Mouse (Mus musculus) naive thymus-derived CD4-positive, alpha-beta T cell, adult 2 months (primary cell): ENCODE results near the gene Npc2.

Source experiments
- DNase-seq: peaks from one replicate; pipeline ENCODE4 v3.0.0-alpha.2; 2011; ENCODE audit warnings: low read depth

Gene Npc2

DNA sequence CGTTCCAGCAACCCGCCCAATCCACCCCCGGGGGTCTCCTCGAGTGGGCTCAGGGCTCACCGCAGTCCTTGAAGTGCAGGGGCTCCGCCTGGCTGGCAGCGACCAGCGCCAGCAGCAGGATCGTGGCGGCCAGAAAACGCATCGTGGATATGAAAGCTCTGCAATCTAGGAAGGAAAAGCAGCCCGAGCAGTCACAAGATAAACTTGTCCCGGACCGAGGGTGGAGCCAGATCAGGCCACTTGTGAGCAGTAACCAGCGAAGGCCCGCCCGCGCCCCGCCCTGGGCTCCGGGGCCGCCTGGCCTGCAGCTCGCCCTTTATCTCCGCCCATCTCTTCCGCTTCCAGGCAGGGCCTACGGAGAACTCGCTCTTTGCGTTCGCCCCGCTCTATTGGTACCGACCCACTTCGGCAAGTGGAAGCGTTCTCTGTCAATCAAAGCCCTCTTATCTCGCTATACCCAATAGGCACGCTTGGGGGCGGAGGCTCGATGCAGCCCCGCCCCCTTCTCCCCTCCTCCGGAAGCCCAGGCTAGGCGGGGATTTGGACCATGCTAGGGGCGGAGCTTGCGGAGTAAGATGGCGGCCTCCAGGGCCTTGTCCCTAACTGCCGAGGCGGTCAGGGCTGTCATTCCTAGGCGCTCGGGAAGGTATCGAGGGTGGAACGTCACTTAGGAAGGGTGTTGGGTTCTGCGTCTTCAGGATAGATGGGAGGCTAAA lies at the start of gene Npc2, which contains the start of gene Isca2:
TSS of gene Npc2 (minus strand) at position 427 of the 716 bp plus-strand sequence.
TSS of gene Isca2 (plus strand) at position 526 of the 716 bp plus-strand sequence.
- peak; percentile 99 for DNase-seq

GRCm38 (mm10) chr12:84819236-84820168 lies 46.5 kb upstream of the Npc2 start:
- DNase-seq, result no peak

DNA sequence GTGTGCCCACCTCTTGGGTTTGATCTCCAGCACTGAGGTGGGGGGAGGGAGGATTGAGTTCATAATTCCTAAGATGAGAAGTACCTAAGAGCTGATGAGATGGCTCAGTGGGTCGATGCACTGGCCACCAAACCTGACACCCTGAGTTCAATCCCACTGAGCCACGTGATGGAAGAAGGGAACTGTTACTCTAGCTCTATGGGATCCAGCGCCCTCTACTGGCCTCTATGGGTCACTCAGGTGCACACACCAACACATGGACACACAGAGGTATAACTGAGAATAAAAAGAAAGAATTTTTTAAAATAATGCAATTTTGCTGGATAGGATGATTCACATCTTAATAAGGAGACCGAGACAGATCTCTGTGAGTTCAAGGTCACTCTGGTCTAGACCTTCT lies 45.5 kb upstream of the Npc2 start:
- DNase-seq, result no peak

DNA sequence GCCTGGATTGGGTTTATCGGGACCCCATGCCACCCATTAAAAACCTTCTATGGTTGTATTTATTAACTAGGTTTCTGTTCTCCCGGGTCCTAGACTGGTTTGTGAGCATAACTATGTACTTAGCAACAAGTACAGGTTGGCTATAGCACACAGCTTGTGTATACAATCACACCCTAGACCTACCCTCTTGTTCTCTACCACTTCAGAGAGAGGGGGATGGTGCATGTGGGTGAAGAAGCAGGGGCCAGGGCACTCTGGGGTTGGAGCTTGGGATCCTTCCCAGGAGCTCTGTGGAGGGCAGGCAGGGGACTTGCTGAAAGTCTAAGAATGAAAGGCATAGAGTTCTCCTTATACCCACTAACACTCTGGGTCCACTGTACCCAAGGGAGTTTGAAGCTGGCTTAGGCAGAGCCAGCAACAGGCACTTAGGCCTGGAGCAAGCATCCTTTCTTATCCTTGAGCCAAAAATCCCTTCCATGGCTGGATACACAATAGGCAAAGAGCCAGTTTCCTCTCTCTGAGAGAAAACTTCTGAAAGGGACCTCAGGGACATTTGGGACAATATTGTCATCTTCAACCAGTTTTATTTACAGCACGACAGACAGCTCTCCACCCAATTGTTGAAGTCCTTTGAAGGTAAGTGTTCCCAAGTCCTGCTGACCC lies 41.8 kb upstream of the Npc2 start:
- no peak for DNase-seq

DNA sequence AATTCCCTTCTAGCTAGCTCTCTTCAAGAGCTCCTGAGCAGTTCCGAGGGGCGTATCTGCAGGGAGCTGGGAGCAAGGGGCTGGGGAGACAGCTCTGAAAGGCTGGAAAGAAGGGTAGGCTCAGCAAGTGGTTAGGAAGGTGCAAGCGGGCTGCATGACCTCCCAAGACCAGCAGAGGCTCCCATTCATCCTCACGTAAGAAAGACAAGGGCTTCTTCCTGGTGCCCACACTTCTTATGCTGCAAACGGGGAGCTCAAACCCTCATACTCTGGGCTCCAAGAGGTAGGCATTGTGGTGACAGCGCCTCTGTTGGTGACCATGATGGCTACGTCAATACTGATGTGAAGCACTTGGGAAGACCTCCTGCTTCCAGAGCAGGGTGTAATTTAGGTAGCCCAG lies 40.8 kb upstream of the Npc2 start:
- DNase-seq, result no peak

GRCm38 (mm10) chr12:84812004-84812403 lies 39.1 kb upstream of the Npc2 start:
- DNase-seq, result no peak

DNA sequence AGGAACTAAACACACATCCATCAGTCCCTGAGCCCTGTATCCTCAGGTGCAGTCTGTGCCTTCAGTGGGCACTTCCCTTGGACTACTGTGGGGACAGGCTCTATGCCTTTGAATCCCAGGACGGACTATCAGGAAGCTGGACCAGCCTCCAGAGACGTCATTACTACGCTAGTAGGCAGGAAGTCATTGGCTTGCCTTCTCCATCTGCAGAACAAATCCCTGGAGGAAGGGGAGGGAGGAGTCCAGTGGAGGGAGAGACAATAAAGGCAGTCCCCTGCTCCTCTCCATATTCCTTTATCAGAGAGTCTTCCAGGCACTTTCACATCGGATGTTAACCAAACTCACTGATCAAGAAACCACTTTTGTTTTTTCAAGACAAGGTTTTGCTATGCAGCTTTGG lies 38.6 kb upstream of the Npc2 start:
- no peak for DNase-seq

DNA sequence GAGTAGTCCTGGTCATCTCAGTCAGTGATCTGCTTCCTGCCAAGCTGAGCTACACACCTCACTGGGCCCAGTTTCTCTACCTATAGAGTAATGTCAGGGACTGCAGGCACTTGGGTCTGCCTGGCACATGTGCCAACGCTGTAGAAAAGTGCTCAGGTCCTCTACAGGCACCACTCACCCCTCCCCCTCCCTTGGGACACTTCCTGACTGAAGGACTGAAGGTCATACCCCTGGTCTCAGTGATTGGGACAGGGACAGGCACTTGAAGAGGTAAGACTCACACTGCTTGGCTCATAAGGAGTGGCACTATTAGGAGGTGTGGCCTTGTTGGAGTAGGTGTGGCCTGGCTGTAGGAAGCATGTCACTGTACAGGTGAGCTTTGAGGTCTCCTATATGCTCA lies 37.9 kb upstream of the Npc2 start:
- no peak for DNase-seq

GRCm38 (mm10) chr12:84809033-84809432 lies 36.1 kb upstream of the Npc2 start:
- DNase-seq, result no peak

DNA sequence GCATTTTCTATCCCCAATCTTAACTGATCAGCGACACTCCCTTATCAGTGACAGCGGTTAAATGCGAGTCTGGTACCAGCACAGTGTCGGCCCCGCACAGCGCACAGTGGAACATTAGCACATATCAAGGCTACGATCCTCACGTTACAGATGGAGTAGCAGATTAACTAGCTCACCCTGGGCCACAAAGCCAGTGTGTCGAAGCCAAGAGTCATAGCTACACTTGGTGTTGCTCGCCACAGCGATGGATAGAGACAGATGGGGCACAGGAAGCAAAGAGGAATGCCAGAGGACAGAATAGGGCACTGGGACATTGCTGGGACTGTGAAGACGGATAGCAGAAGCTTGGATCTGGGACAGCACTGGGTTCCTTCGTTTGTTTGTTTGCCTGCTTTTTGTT lies 34.4 kb upstream of the Npc2 start:
- DNase-seq, result no peak

DNA sequence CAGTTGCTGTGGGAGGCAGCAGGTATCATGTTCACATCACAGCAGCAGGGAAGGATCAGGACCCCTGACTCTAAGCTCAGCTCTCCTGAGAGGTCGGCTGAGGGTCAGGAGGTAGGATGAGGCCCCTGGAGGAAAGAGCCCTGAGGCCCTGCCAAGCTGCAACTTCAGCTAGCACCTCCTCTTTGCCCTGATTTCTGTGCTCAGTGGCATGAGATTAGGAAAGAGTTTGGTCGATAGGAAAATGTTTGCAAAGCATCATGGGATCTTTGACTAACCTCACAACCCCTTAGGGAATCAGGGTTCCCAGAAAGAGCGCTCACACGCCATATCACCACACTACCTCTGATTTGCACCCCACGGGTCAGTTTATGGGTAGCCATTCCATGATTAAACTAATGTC lies 33.8 kb upstream of the Npc2 start:
- no peak for DNase-seq

DNA sequence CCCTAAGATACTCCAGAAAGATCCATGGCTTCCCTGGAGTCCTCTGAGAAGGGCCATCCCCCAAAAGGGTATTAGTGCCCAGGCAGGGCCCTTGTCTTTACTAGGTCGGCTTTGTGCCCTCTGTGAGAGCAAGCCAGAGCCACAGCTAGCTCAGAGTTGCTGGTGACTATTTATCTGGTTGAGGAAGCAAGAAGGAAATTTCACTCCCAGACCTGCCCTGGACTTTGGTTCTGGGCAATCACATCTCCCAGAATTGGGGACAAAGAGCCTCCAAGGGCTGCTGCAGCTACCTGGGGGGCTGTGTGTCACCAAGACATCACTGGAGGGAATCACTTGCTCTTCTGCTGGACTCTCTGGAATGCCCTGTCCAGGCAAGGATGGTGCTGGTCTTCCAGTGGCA lies 33.1 kb upstream of the Npc2 start:
- DNase-seq, result no peak

- DNase-seq, result no peak
These were observed 32.4 kb upstream of the Npc2 start for GRCm38 (mm10) chr12:84805228-84805842.

DNA sequence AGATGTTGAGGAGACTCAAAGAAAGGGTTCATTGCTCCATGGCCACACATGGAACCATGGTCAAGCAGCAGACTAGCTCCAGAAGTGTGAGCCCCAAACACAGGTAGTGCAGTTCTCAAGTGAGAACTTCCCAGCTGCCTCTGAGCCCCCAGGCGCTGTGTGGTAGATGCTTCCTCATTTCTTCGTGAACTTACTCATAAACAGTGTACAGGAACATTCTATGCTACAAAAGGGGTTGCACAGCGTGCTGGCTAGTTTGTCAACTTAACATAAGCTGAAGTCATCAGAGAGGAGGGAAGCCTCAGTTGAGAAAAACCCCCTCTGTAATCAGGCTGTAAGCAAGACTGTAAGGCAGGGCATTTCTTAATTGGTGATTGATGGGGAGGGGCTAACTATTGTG lies 29.7 kb upstream of the Npc2 start:
- no peak for DNase-seq

DNA sequence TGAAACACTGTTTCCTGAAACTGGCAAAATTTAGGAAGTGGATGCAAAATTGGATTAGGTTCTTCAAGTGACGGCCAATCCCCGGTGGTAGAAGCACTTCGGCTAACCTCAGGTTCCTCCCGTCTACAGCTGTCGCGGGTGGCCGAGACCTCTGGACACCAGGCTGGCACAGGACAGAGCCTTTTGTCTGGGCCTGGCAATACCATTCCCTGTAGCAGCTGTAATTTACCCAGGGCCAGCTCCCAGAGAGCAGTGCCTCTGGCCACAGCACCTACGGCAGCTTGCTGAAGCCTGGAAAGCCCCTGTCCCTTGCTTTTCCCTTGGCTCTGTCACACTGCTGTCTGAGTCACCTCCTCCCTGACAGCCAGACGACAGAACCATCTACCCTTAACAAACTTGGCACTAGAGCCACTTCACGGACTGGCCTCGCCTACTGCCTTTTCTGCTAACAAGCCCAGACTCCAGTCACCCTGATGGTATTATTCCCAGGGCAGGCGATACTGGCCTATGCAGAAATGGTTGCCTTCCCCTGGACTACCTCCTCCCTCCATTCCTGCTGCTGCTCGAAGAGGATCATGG lies 28.7 kb upstream of the Npc2 start:
- no peak for DNase-seq

- no peak for DNase-seq
These were observed 27.5 kb upstream of the Npc2 start for GRCm38 (mm10) chr12:84800419-84800818.

DNA sequence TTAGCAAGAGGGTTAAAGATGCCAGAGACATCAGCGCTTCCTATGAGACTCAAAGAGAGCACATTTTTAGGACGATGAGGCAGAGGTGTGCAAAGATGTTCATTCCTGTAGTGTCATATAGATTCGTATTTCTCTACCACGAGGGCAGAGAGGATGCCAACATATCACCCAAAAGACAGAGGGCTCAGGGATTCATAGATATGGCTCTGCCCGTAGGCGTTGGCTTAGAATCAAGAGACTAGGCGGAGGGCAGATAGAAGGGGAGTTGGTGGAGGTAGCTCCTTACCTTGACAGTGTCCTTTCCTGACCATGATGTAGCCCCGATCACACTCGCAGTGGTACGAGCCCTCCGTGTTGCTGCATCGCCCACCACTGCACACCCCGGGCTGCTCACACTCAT lies 26.1 kb upstream of the Npc2 start:
- DNase-seq, result no peak

DNA sequence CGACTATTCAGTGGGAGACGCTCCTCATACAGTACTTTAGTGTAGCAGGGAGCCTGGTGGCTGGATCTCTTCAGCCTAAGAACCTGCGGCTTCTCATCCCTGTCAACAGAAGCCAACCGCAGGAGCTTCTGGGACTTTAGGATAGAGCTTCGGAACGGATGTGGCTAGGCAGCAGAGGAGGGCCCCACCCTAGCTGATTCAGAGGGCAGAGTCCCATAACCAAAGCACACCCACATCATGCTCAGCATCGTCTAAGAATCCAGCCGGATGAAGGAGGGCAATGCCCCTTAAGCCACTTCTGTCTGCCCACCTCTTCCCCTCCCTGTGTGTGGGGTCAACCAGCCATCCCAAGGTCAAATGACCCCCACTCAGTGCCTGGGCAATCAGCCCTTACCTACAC lies 21.7 kb upstream of the Npc2 start:
- DNase-seq, result no peak

- no peak for DNase-seq
These were observed 19.7 kb upstream of the Npc2 start for GRCm38 (mm10) chr12:84792629-84793028.

DNA sequence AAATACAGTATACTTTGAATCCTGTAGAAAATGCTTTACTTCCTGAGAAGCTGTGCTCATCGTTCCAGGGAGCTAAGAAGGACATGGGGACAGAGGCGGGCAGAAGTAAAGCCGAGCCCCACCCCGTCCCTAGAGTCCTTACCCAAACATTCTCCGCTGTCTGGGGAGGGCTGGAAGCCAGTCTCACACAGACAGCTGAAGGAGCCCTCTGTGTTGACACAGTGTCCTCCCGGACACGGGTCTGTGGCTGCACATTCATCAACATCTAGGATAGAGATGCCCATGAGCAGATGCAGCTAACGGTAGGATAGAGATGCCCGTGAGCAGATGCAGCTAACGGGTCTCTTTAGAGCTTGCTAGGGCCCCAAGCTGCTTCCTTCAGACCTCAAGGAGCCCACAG lies 17.9 kb upstream of the Npc2 start:
- no peak for DNase-seq

DNA sequence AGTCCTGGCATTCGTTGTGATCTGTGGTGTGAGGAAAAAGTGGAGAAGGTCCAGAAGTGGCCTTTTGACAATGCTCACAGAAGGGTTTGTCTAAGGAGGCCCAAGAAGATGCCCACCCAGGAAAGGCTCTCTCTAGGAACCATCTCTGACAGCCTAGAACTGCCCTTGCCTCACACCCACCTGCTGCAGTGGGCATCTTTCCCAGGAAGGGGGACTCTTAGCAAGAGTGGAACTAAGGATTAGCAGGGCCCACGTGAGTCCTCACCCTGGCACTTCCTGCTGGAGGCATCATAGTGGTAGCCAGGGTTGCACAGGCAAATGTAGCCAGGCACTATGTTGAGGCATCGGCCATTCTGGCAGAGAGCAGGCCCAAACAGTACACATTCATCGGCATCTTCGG lies 13.1 kb upstream of the Npc2 start:
- DNase-seq, result no peak
